Mouse (Mus musculus) cerebellum, postnatal 25 days (tissue): Measurements from ENCODE around the gene Pim3.
A peak's percentile ranks its signal among the peaks of the same experiment; 100 is the strongest.

Source experiments
- DNase-seq, 2 experiments: peaks; one replicate each; pipeline ENCODE4 v3.0.0; 2021; ENCODE audit warnings: mixed read lengths in 2 of 2

Pim3 gene

DNA sequence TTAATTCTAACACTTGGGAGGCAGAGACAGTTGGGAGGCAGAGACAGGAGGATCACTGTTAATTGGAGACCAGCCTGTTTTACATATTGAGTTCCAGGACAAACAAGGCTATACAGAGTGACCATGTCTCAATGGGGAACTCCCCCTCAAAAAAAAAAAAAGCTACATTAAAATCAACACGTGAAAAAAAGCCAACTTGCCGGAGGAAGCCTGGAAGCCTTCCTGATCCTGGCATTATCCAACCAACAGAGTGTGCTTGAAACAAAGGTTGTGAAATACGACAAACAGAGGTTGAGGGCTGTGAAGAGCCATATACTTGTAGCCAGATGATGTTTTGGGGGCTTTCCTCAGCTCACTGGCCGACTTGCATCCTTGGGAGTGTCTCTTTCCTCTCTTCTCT, 20.9 kb downstream of the Pim3 start:
- DNase-seq, result no peak

- no peak for DNase-seq
Observed at GRCm38 (mm10) chr15:88883342-88883741, 21.4 kb downstream of the Pim3 start.

DNA sequence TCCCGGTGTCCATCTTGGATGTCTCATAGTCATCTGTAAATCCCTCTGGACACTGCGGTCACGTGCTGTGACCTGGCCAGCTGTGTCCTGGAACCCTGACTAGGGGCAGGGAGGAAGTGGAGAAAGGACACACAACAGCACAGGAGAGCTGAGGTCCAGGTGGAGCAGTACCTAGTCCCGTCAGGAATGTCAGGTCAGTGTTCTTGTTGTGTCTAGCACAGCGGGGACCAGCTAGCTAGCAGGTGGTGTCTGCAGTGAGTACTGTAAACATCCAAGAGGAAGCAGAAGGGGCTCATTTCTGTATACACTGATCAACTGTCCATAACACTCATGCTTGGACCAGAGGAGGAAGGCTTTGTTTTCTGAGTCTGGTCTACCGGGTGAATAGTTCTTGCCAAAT, 23.4 kb downstream of the Pim3 start:
- DNase-seq, result no peak

- DNase-seq, result no peak
Observed at GRCm38 (mm10) chr15:88889032-88889431, 27.0 kb downstream of the Pim3 start.

- no peak for DNase-seq
Observed at GRCm38 (mm10) chr15:88889994-88890393, 28.0 kb downstream of the Pim3 start.

GRCm38 (mm10) chr15:88890751-88891675, 29.0 kb downstream of the Pim3 start:
- DNase-seq, result peak; percentile 82 to 91

- no peak for DNase-seq
Observed at GRCm38 (mm10) chr15:88891676-88892040, 29.7 kb downstream of the Pim3 start.

DNA sequence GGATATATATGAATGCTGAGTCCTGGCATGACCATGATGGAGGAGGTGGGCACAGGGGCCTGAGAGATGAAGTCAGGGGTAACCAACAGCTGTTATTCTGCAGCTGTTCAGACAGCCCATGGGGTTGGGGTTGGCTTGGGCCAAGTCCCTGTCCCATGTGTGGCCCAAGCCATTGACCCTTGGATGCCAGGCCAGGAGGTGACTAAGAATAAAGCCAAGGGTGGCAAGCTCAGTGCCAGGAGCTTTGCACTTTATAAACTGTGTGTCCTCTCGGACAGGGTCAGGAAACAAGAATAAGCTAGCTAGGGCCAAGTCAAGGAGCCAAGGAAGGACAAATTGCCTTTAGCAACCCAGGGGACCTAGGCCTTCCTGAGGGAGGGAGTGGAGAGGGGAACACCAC, 30.3 kb downstream of the Pim3 start:
- no peak for DNase-seq

- no peak for DNase-seq
Observed at GRCm38 (mm10) chr15:88892876-88893275, 30.9 kb downstream of the Pim3 start.

DNA sequence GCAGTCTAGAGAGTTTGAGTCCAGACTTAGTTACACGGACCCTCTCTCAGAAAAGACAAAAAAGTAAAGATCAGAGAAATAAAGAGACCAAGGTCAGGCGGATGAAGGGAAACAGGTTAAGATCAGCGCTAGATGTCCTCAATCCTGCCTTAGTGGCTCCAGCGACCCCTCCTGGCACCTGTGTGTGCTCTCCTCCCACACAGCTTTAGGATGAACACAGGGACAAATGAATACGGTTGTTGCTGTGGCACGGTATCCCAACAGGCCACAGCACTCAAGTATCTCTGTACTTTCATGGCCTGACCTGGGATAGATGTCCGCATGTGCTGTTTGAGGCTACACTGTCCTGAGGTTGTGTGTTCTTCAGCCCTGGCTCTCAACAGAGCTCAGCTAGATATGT, 33.1 kb downstream of the Pim3 start:
- DNase-seq, result no peak

GRCm38 (mm10) chr15:88895891-88896290, 33.9 kb downstream of the Pim3 start:
- DNase-seq, result no peak

GRCm38 (mm10) chr15:88896341-88896980, 34.5 kb downstream of the Pim3 start:
- DNase-seq, result no peak

GRCm38 (mm10) chr15:88902200-88902875, 40.4 kb downstream of the Pim3 start:
- no peak for DNase-seq

- DNase-seq, result no peak
Observed at GRCm38 (mm10) chr15:88903086-88903485, 41.1 kb downstream of the Pim3 start.

- no peak for DNase-seq
Observed at GRCm38 (mm10) chr15:88904056-88904811, 42.2 kb downstream of the Pim3 start.

GRCm38 (mm10) chr15:88906347-88906746, 44.4 kb downstream of the Pim3 start:
- no peak for DNase-seq

GRCm38 (mm10) chr15:88915046-88915445, 53.1 kb downstream of the Pim3 start:
- DNase-seq, result no peak
